Mouse (Mus musculus): ENCODE results near the gene Mamld1. TPM values are rescaled to one million over a fixed set of nuclear protein-coding genes. Genes with fewer than 3 reads are reported as not detected.

Gene Mamld1
- total RNA-seq, 2 experiments from 2014 or later: 13.6 to 19.4 TPM

GRCm38 (mm10) chrX:71131464-71131863 is 81.4 kb downstream of the Mamld1 start:
- peak; percentile 42 for DNase-seq

- no peak for DNase-seq
These were observed 91.3 kb downstream of the Mamld1 start for GRCm38 (mm10) chrX:71141390-71141789.

GRCm38 (mm10) chrX:71149441-71150050 is 99.5 kb downstream of the Mamld1 start:
- DNase-seq: no peak

GRCm38 (mm10) chrX:71150551-71151001 is 100.5 kb downstream of the Mamld1 start:
- peak; percentile 76 for DNase-seq

- no peak for DNase-seq
These were observed 131.5 kb downstream of the Mamld1 start for GRCm38 (mm10) chrX:71181526-71181925.

GRCm38 (mm10) chrX:71183671-71184070 is 133.6 kb downstream of the Mamld1 start:
- peak; percentile 63 for DNase-seq

- DNase-seq: peak; percentile 44
These were observed 136.3 kb downstream of the Mamld1 start for GRCm38 (mm10) chrX:71186396-71186795.

- DNase-seq: no peak
These were observed 154.7 kb downstream of the Mamld1 start for GRCm38 (mm10) chrX:71204776-71205175.

Other genes with a start within 250 kb of the Mamld1 start
- 10 to 100 TPM; 18.2 to 32.6 TPM for gene Mtm1, start 160.5 kb downstream of the Mamld1 start, total RNA-seq (2021)

All from adrenal gland, postnatal 10 days (tissue).